Mouse (Mus musculus) brain, adult 2 months (tissue): Measurements from ENCODE around the gene Rnf187.

Experiments
- DNase-seq: peaks from one replicate; pipeline ENCODE4 v3.0.0; 2011; ENCODE audit warnings: low read depth, low spot score

Rnf187 gene

DNA sequence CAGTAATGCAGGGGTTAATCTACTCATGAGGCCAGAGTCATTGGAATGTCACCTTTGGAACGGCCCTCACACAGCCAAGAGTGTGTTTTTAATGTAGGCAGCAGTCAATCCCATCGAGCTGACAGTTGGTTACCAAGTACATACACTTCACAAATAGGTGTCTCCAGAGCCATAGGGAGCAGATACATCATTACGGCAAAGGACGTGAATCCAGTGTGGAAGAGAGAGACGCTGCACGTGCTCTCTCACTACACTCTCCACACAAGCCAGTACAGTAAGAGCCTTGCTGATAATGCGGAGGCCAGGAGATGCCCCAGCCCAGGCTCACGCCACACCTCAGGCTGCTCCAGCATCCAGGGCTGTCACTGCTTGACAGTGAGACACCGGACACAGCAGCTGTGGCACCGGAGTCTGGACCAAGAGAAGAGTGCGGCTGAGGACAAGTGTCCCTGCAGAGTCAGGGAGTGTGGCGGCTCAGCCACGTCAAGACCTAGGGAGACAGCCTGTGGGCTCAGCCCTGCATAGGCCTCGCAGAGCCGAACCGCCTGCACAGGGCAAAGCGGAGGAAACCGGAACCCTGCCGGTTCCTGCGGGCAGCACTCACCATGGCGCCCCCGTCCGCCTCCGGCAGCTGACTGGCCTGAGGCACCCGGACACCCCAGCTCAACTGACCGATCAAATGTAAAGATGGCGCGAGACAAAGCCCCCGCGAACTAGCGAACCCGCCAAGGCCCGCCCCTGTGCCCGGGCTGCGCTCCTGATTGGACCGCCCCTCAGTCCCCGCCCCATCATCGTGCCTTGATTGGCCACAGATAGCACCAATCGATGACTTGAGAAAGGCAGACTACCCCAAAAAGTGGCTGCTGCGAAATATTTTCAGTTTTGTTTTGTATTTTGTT lies 35.0 kb downstream of the Rnf187 start, which contains the start of gene Zfp39:
Gene Zfp39 (minus strand): TSS at position 715 of the 899 bp plus-strand sequence.
- DNase-seq = peak; percentile 97

- DNase-seq = peak; percentile 15
These were observed 37.6 kb downstream of the Rnf187 start for GRCm38 (mm10) chr11:58901080-58901479.

- DNase-seq = peak; percentile 20
These were observed 41.2 kb downstream of the Rnf187 start for GRCm38 (mm10) chr11:58897485-58897884.

DNA sequence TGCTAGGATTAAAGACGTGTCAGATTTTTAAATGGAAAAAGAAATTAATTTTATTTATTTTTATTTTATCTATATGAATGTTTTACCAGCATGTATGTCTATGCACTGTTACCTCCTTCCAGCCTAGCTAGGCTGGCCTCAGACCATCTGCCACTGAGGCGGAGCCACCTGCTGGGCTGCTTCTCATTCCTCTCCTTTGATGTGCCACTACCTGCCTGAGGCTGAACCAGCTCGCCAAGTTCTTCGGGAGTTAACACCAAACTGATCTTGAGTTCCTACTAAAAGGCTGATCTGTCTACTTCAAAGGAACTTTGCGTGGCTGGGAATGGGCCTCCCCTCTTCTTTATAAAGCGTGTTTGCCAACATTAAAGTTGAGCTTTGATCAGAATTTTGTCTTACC lies 44.3 kb downstream of the Rnf187 start:
- peak; percentile 22 for DNase-seq

GRCm38 (mm10) chr11:58890511-58890910 lies 48.2 kb downstream of the Rnf187 start:
- DNase-seq = no peak

- no peak for DNase-seq
These were observed 55.0 kb downstream of the Rnf187 start for GRCm38 (mm10) chr11:58883756-58884155.
